ENCODE assay signal across 8 mouse cellular contexts in the genomic region with DNA sequence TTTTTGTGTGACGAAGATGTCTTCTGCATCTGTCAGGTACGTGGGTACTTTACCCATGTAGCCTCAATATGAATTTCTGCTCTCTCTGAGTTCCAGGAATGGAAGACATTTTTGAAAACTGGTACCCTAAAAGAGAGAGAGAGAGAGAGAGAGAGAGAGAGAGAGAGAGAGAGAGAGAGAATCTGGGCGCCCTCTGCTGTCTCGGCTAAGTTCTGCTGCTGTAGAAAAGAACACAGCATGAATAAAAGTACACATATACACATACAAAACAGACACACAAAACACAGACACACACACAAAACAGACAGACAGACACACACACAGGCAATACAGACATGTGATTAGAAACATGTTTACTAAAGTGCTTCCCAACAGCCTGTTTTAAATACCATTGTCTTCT. TPM values are rescaled to one million over a fixed set of nuclear protein-coding genes. Genes with fewer than 3 reads are reported as not detected.
DNase-seq lines count a peak whose midpoint lies in the region; ATAC-seq and TF ChIP-seq lines count a peak whose summit lies in the region.

No protein-coding gene starts in this region.

- H3K4me2 ChIP-seq in embryonic facial prominence, embryonic 11.5 days (ENCODE audit: low read depth, low read length): no peak overlapping the region
- no peak overlapping the region for H3K4me2 ChIP-seq in midbrain, postnatal 0 days (ENCODE audit: low read depth, low read length, poor library complexity, severe bottlenecking)

- H3K9me3 ChIP-seq in embryonic facial prominence, embryonic 11.5 days (replicated peaks; ENCODE audit: control insufficient read depth, low read length): no peaks in the 10 kb centered on the region
- no peaks in the 10 kb centered on the region for H3K9me3 ChIP-seq in midbrain, postnatal 0 days (ENCODE audit: low read length)

- ATAC-seq in embryonic facial prominence, embryonic 11.5 days (replicated peaks; ENCODE audit: insufficient number of reproducible peaks, low FRiP score, low TSS enrichment, low read depth): no peak
- peak; percentile 44; the same call in 1 of the 2 replicates for ATAC-seq in midbrain, postnatal 0 days (ENCODE audit: low FRiP score)

- intact Hi-C loops in heart, adult 2 months (cut with DNase I): loop anchor here (1.0 to 5.0 kb wide), 5 partner anchors 60 to 450 kb away; no protein-coding TSS in a partner anchor

- no peak for TF ChIP-seq POLR2A in heart, adult 2 months (IDR thresholded peaks at IDR 0.05; ENCODE audit: insufficient read depth, low read depth, low read length)

- TF ChIP-seq EP300 in heart, adult 2 months (IDR thresholded peaks at IDR 0.05; ENCODE audit: insufficient read depth, low read depth, low read length): no peak

- no peak overlapping the region for H3K4me3 ChIP-seq in heart, adult 2 months
- no peak overlapping the region for H3K4me3 ChIP-seq in embryonic facial prominence, embryonic 11.5 days (ENCODE audit: low read depth, low read length)
- H3K4me3 ChIP-seq in midbrain, postnatal 0 days (ENCODE audit: low read depth, low read length): no peak overlapping the region

- TF ChIP-seq CTCF in heart, adult 2 months (IDR thresholded peaks at IDR 0.05): peak; percentile 80
- peak; percentile 90 for TF ChIP-seq CTCF in midbrain, postnatal 0 days (IDR thresholded peaks at IDR 0.05)

- H3K36me3 ChIP-seq in heart, adult 2 months (ENCODE audit: control insufficient read depth, insufficient read depth, low read length): no peaks in the 10 kb centered on the region
- H3K36me3 ChIP-seq in embryonic facial prominence, embryonic 11.5 days (replicated peaks; ENCODE audit: control insufficient read depth, insufficient read depth, low read depth, low read length): peaks cover 3% of the 10 kb centered on the region
- H3K36me3 ChIP-seq in midbrain, postnatal 0 days (ENCODE audit: insufficient read depth, low read length): peaks cover 26% of the 10 kb centered on the region

- WGBS in heart, adult 2 months: 46% methylated on average over 4 of the region's 4 CpGs
- 56% methylated on average over 4 of the region's 4 CpGs for WGBS in embryonic facial prominence, embryonic 11.5 days
- 52% methylated on average over 4 of the region's 4 CpGs for WGBS in midbrain, postnatal 0 days

- DNase-seq in heart, adult 2 months: peak; percentile 32 to 70
- no peak for DNase-seq in heart, adult 11 months
- peak; percentile 4 for DNase-seq in thymus, postnatal 25 days
- no peak for DNase-seq in thymus, postnatal 36 days
- peak; percentile 45 for DNase-seq in embryonic facial prominence, embryonic 11.5 days (ENCODE audit: low spot score)
- peak; percentile 30 for DNase-seq in layer of hippocampus, adult 9-10 months (ENCODE audit: low spot score)
- peak; percentile 69 for DNase-seq in midbrain, postnatal 0 days (ENCODE audit: low spot score)
- no peak for DNase-seq in B cell, adult 2 months

- H3K4me1 ChIP-seq in heart, adult 2 months (ENCODE audit: control insufficient read depth, insufficient read depth, low read length): no peaks in the 10 kb centered on the region
- no peaks in the 10 kb centered on the region for H3K4me1 ChIP-seq in embryonic facial prominence, embryonic 11.5 days (ENCODE audit: control insufficient read depth, insufficient read depth, low read length)
- no peaks in the 10 kb centered on the region for H3K4me1 ChIP-seq in midbrain, postnatal 0 days (ENCODE audit: insufficient read depth, low read length)

- H3K27ac ChIP-seq in heart, adult 2 months: peak overlapping the region; percentile 2; the same call in 1 of the 2 replicates
- no peak overlapping the region for H3K27ac ChIP-seq in embryonic facial prominence, embryonic 11.5 days (replicated peaks; ENCODE audit: low read depth, low read length)
- H3K27ac ChIP-seq in midbrain, postnatal 0 days (ENCODE audit: low read depth, low read length): no peak overlapping the region

- H3K9ac ChIP-seq in heart, adult 2 months (ENCODE audit: low read depth, low read length): no peak overlapping the region
- H3K9ac ChIP-seq in embryonic facial prominence, embryonic 11.5 days (replicated peaks; ENCODE audit: low read length): no peak overlapping the region
- no peak overlapping the region for H3K9ac ChIP-seq in midbrain, postnatal 0 days (replicated peaks; ENCODE audit: low read length, poor library complexity, severe bottlenecking)

- H3K79me2 ChIP-seq in heart, adult 2 months (replicated peaks; ENCODE audit: control insufficient read depth, insufficient read depth, low read length): no peaks in the 10 kb centered on the region

- no peaks in the 10 kb centered on the region for H3K27me3 ChIP-seq in heart, adult 2 months (ENCODE audit: control insufficient read depth, insufficient read depth, low read length)
- H3K27me3 ChIP-seq in embryonic facial prominence, embryonic 11.5 days (ENCODE audit: control insufficient read depth, insufficient read depth, low read length): no peaks in the 10 kb centered on the region
- H3K27me3 ChIP-seq in midbrain, postnatal 0 days (ENCODE audit: insufficient read depth, low read length): no peaks in the 10 kb centered on the region

RNA-seq across cellular contexts. Expression of a gene that starts 27.4 kb away (rescaled TPM):
- 10 to 100 TPM; 49.6 to 51.2 TPM for total RNA-seq in heart, adult 2 months (2021)
- polyA plus RNA-seq in heart, adult 2 months (2012; rRNA removed): 35.0 and 44.9 TPM in 2 replicates
- 59.1 and 65.1 TPM in 2 replicates for polyA plus RNA-seq in embryonic facial prominence, embryonic 11.5 days (2014; fragmentation: Nextera tagmentation; extraction: Ambion mirVana)
- total RNA-seq in midbrain, postnatal 0 days (2014; rRNA removed): 41.8 and 48.9 TPM in 2 replicates
- 51.5 and 52.8 TPM in 2 replicates for polyA plus RNA-seq in midbrain, postnatal 0 days (2015; fragmentation: Nextera tagmentation; extraction: Ambion mirVana)

RNA-seq across cellular contexts. Expression of a gene that starts 27.5 kb away (rescaled TPM):
- 10 to 100 TPM; 40.8 to 48.0 TPM for total RNA-seq in heart, adult 2 months (2021)
- polyA plus RNA-seq in heart, adult 2 months (2012; rRNA removed): 39.3 and 41.7 TPM in 2 replicates
- 68.3 and 73.4 TPM in 2 replicates for polyA plus RNA-seq in embryonic facial prominence, embryonic 11.5 days (2014; fragmentation: Nextera tagmentation; extraction: Ambion mirVana)
- total RNA-seq in midbrain, postnatal 0 days (2014; rRNA removed): 19.6 and 21.9 TPM in 2 replicates
- 37.4 and 38.7 TPM in 2 replicates for polyA plus RNA-seq in midbrain, postnatal 0 days (2015; fragmentation: Nextera tagmentation; extraction: Ambion mirVana)

Comparison
In these comparisons a context has a peak if more than half of its experiments do, and no peak if none do; other contexts are left out.
1. DNase-seq: peak in heart, adult 2 months (2 of 2), thymus, postnatal 25 days (single experiment), embryonic facial prominence, embryonic 11.5 days (single experiment), layer of hippocampus, adult 9-10 months (single experiment) and midbrain, postnatal 0 days (single experiment); none in heart, adult 11 months (single experiment), thymus, postnatal 36 days (0 of 2) and B cell, adult 2 months (0 of 2).